Mouse (Mus musculus): Measurements from ENCODE around the gene Abcd4. TPM values are rescaled to one million over a fixed set of nuclear protein-coding genes. Genes with fewer than 3 reads are reported as not detected.

Abcd4 gene
- total RNA-seq (2021), result 10 to 100 TPM; 14.1 to 15.5 TPM

GRCm38 (mm10) chr12:84616977-84617630 is at the start of gene Abcd4:
TSS of gene Abcd4 (minus strand) at chr12:84617413.
- peak; percentile 74 to 76 for DNase-seq (ENCODE audit: extremely low spot score in 1 of 2, low spot score in 1 of 2)

- DNase-seq (ENCODE audit: extremely low spot score in 1 of 2, low spot score in 1 of 2), result peak; percentile 68 to 80
These were observed 36.7 kb upstream of the Abcd4 start for GRCm38 (mm10) chr12:84653912-84654311.

DNA sequence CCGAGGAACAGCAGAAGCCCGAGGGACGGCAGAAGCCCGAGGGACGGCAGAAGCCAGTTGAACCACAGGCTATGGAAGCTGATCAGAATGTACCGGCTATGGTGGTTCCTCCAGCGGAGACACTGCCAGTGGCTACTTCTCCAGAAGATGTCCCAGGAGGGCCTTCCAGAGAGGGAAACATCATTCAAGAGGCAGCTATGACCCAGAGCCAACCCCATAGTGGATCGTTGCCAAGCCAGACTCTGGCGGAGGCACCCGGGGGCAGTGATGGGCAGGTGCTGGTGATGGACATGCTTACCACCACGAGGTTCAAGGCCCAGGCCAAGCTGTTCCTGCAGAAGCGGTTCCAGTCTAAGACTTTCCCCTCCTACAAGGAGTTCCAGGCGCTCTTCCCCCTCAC is 33.0 kb upstream of the Abcd4 start:
- no peak for DNase-seq (ENCODE audit: extremely low spot score in 1 of 2, low spot score in 1 of 2)

GRCm38 (mm10) chr12:84640654-84641053 is 23.4 kb upstream of the Abcd4 start, which contains the start of gene Vrtn:
TSS of gene Vrtn (plus strand) at chr12:84641019.
- no peak for DNase-seq (ENCODE audit: extremely low spot score in 1 of 2, low spot score in 1 of 2)

DNA sequence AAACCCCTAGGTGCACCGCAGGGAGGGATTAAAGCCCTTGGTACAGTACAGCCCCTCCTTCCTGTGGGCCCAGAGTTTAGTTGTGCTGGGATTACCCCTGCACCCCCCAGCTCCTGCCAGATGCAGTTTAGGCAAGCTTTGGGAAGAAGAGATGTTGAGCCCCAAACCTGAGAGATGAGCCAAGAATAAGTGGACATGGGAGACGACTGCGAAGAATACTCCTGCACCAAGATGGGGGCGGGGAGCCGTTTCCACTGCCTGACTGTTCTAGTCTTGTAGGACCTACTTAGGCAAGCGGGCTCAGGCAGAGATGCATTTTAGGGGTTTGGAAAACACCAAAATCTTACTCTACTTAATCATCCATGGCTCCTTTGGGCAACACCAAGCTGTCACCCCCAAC is 23.0 kb upstream of the Abcd4 start:
- no peak for DNase-seq (ENCODE audit: extremely low spot score in 1 of 2, low spot score in 1 of 2)

DNA sequence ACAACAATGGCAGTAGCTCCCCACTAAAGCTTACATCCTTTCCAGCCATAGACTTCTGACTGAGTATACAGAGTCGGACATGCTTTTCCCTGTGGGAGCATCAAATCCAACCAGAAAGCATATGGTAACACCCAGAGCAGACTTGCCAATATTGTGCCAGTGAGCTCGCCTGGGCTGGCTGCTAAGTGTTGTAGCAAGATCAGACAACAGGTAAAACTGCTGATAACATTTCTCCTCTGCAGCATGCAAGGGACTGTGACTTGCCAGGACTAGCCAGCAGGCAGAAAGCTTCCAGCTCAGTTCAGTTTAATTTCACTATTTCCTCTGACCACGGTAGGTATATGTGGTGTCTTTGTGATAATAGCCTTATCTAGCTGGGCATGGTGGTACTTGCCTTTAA is 14.7 kb upstream of the Abcd4 start:
- no peak for DNase-seq (ENCODE audit: extremely low spot score in 1 of 2, low spot score in 1 of 2)

DNA sequence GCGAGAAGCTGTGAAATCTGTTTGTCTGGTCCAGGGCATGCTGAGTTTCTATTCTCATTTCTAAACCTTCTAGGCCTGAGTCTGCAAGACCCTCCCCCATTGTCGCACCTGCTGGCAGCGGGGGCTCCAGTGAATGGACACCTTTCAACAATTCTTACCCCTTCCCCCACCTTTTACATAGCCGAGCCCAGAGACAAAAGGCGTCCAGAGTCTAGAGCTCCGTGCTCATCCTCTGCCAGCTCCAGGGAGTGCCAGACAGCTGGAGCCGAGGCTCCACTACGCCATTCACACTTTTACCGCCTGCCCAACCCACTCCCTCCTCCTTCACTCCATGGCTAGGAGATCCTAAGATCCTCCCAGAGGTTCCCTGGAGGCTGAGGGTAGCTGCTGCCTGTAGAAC is 7.9 kb upstream of the Abcd4 start:
- DNase-seq (ENCODE audit: extremely low spot score in 1 of 2, low spot score in 1 of 2), result no peak

- no peak for DNase-seq (ENCODE audit: extremely low spot score in 1 of 2, low spot score in 1 of 2)
These were observed 7.4 kb upstream of the Abcd4 start for GRCm38 (mm10) chr12:84624601-84625000.

GRCm38 (mm10) chr12:84620975-84621374 is 3.8 kb upstream of the Abcd4 start:
- DNase-seq (ENCODE audit: extremely low spot score in 1 of 2, low spot score in 1 of 2), result no peak

- no peak for DNase-seq (ENCODE audit: extremely low spot score in 1 of 2, low spot score in 1 of 2)
These were observed 450 bp upstream of the Abcd4 start for GRCm38 (mm10) chr12:84617663-84618062.

DNA sequence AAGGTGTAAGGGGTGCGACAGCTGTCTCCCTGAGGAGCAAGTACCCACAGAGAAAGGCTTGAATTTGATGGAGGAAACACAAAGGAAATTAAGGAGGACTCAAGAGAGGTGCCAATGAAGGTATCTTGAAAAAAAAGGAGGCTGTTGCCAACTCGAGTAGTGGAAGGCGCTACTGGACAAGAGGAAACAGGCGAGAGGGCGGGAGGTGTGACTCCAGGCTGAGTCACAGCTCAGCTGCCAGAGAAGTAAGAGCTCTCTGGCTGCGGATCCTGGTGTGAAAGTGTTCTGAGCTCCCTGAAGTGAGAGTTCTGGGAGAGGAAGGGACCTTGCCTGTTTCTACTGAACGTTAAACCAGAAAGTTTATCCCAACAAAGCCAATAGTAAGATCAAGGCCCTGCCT is 2.7 kb downstream of the Abcd4 start:
- no peak for DNase-seq (ENCODE audit: extremely low spot score in 1 of 2, low spot score in 1 of 2)

DNA sequence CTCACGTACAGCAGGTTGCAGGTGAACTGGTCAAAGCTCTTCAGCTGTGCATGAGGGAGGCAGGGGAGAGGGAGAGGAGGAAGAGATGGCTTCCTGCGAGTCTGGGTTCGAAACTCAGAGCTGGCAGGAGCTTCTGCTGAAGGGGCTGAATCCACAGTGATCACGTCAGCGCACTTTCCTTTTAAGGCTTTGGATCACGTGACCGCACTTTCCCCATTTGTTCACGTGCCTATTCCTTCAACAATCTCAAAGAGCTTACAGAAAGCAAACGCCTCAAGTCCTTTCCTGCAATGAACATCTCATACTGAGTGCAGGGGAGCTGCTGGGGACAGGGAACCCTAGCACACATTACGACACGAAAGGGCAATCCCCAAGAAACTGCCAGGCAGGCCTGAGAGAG is 3.2 kb downstream of the Abcd4 start:
- DNase-seq (ENCODE audit: extremely low spot score in 1 of 2, low spot score in 1 of 2), result no peak

- DNase-seq (ENCODE audit: extremely low spot score in 1 of 2, low spot score in 1 of 2), result no peak
These were observed 4.7 kb downstream of the Abcd4 start for GRCm38 (mm10) chr12:84612518-84612917.

GRCm38 (mm10) chr12:84611718-84612117 is 5.5 kb downstream of the Abcd4 start:
- no peak for DNase-seq (ENCODE audit: extremely low spot score in 1 of 2, low spot score in 1 of 2)

GRCm38 (mm10) chr12:84605860-84606259 is 11.4 kb downstream of the Abcd4 start:
- peak in 1 of 2 experiments; percentile 31 for DNase-seq (ENCODE audit: extremely low spot score in 1 of 2, low spot score in 1 of 2)

DNA sequence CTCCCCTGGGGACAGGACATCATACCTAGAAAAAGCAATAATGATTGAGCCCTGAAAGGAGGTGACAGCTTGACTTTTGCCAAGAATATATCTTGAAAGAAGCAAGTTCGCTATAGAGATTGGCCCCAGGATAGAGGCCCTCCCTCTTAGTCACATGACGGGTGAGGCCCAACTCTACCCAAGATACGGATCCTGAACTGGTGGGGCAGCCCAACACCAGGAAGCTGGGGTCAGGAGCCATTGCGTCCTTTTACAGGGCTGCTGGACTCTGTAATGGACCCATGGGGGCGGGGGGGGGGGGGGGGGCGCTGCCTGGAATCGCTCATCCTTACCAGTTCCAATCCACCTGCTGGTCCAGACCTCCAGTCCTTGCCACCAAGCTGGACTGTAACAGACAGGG is 13.2 kb downstream of the Abcd4 start:
- no peak for DNase-seq (ENCODE audit: extremely low spot score in 1 of 2, low spot score in 1 of 2)

GRCm38 (mm10) chr12:84598324-84598723 is 18.9 kb downstream of the Abcd4 start:
- DNase-seq (ENCODE audit: extremely low spot score in 1 of 2, low spot score in 1 of 2), result no peak

DNA sequence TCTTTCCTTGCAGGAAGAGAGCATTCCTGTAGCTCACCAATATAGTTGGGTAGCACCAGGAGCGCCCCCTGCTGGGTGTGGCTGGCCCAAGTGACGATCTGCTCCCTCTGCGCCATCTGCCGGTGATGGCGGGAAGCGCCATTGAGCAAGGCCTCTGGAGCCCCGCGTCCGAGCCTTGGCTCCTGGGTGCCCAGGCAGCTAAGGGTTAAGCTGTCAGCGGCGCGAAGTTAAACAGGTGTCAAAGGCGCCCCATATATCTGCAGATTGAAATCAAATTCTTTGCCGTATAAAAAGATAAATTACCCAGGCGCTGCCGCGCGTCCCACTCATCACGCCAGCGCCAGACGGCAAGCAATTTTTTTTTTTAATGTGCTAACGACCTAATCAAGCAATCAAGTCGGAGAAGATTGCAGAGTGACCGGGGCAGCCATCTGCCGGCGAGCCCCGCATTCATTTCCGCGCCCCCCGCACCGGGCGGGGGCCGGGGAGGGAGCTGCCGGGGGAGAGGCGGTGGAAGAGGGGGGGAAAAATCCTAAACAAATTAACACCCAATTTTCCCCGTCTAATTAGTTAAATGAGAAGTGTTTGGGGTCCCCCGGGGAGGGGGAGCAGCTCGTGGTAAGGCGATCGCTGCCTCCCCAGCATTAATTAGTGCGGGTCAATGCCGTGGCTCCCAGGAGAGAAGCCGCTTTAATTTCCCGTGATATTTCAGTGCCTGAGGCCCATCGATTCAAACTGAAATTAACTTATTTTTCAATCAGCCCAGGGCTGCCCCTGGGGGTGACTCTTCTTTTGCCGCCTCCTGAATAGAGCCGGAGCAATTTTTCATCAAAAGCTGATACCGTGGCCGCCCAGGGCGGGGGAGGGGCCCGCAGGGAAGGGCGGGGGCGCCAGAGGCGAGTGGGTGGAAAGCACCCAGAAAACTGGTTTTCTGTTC is 27.1 kb downstream of the Abcd4 start:
- DNase-seq (ENCODE audit: extremely low spot score in 1 of 2, low spot score in 1 of 2), result peak; percentile 99 to 100

DNA sequence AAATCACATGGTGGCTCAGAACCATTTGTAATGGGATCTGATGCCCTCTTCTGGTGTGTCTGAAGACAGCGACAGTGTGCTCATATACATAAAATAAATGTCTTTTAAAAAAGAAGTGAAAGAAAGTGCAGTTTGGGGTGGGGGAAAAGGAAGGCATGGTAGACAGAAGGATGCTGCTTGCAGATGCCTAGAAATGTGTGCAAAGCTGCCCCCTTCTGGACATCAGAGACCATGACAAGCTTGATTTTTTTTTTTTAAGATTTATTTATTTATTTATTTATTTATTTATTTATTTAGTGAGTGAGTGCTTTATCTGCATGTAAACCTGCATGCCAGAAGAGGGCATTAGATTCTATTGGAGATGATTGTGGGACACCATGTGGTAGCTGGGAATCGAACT is 35.9 kb downstream of the Abcd4 start:
- DNase-seq (ENCODE audit: extremely low spot score in 1 of 2, low spot score in 1 of 2), result no peak

- DNase-seq (ENCODE audit: extremely low spot score in 1 of 2, low spot score in 1 of 2), result no peak
These were observed 38.8 kb downstream of the Abcd4 start for GRCm38 (mm10) chr12:84578440-84578770.

- no peak for DNase-seq (ENCODE audit: extremely low spot score in 1 of 2, low spot score in 1 of 2)
These were observed 39.3 kb downstream of the Abcd4 start for GRCm38 (mm10) chr12:84577768-84578439.
